In genomic region chr6:52963840-52964690, GRCm38 (mm10) we compare ENCODE assay signal across 8 mouse cellular contexts.
DNase-seq lines count a peak whose midpoint lies in the region; ATAC-seq lines count a peak whose summit lies in the region.

No protein-coding gene starts in this region.

- peak; percentile 66 for ATAC-seq in frontal cortex, adult (ENCODE audit: low TSS enrichment)
- no peak for ATAC-seq in midbrain, embryonic 11.5 days (ENCODE audit: low FRiP score)

- H3K27me3 ChIP-seq in midbrain, embryonic 11.5 days (ENCODE audit: control insufficient read depth, insufficient read depth, low read length): no peaks in the 10 kb centered on the region
- H3K27me3 ChIP-seq in midbrain, embryonic 10.5 days (ENCODE audit: low read depth, poor library complexity, severe bottlenecking): no peaks in the 10 kb centered on the region
- no peaks in the 10 kb centered on the region for H3K27me3 ChIP-seq in embryonic facial prominence, embryonic 10.5 days (replicated peaks; ENCODE audit: low read depth, poor library complexity, severe bottlenecking)
- H3K27me3 ChIP-seq in limb, embryonic 10.5 days (ENCODE audit: low read depth, poor library complexity, severe bottlenecking): no peaks in the 10 kb centered on the region

- 82% methylated on average over 13 of the region's 13 CpGs for WGBS in midbrain, embryonic 11.5 days
- 86% methylated on average over 13 of the region's 13 CpGs for WGBS in midbrain, embryonic 10.5 days
- WGBS in embryonic facial prominence, embryonic 10.5 days: 69% methylated on average over 13 of the region's 13 CpGs
- WGBS in limb, embryonic 10.5 days: 60% methylated on average over 13 of the region's 13 CpGs

- no peak overlapping the region for H3K27ac ChIP-seq in midbrain, embryonic 11.5 days (ENCODE audit: low read depth, low read length)
- H3K27ac ChIP-seq in midbrain, embryonic 10.5 days (replicated peaks): no peak overlapping the region
- H3K27ac ChIP-seq in embryonic facial prominence, embryonic 10.5 days (replicated peaks): peak overlapping the region; percentile 78
- peak overlapping the region; percentile 86 for H3K27ac ChIP-seq in limb, embryonic 10.5 days

- H3K4me3 ChIP-seq in midbrain, embryonic 11.5 days (ENCODE audit: low read depth, low read length): no peak overlapping the region
- H3K4me3 ChIP-seq in midbrain, embryonic 10.5 days: no peak overlapping the region
- H3K4me3 ChIP-seq in embryonic facial prominence, embryonic 10.5 days: no peak overlapping the region
- no peak overlapping the region for H3K4me3 ChIP-seq in limb, embryonic 10.5 days

- DNase-seq in frontal cortex, postnatal 25 days (ENCODE audit: low spot score in 2 of 2): no peak
- DNase-seq in midbrain, embryonic 11.5 days (ENCODE audit: low spot score, missing footprints): peak; percentile 77
- DNase-seq in midbrain, embryonic 10.5 days (ENCODE audit: low spot score): no peak
- peak; percentile 41 for DNase-seq in embryonic facial prominence, embryonic 10.5 days (ENCODE audit: low spot score)
- DNase-seq in limb, embryonic 10.5 days (ENCODE audit: low spot score): peak; percentile 63
- DNase-seq in thymus, postnatal 25 days: no peak
- DNase-seq in thymus, adult 18-20 months: no peak

- H3K4me2 ChIP-seq in midbrain, embryonic 11.5 days: no peak overlapping the region

- no peak overlapping the region for H3K9ac ChIP-seq in midbrain, embryonic 11.5 days (ENCODE audit: low read length)

- no peaks in the 10 kb centered on the region for H3K9me3 ChIP-seq in midbrain, embryonic 11.5 days (ENCODE audit: control insufficient read depth, low read length)
- no peaks in the 10 kb centered on the region for H3K9me3 ChIP-seq in midbrain, embryonic 10.5 days (replicated peaks)
- no peaks in the 10 kb centered on the region for H3K9me3 ChIP-seq in embryonic facial prominence, embryonic 10.5 days
- H3K9me3 ChIP-seq in limb, embryonic 10.5 days (replicated peaks): no peaks in the 10 kb centered on the region

- H3K4me1 ChIP-seq in midbrain, embryonic 11.5 days (ENCODE audit: control insufficient read depth, insufficient read depth, low read length): no peaks in the 10 kb centered on the region
- H3K4me1 ChIP-seq in midbrain, embryonic 10.5 days: peaks cover 20% of the 10 kb centered on the region
- peaks cover 80% of the 10 kb centered on the region for H3K4me1 ChIP-seq in embryonic facial prominence, embryonic 10.5 days
- peaks cover 92% of the 10 kb centered on the region for H3K4me1 ChIP-seq in limb, embryonic 10.5 days

- no peaks in the 10 kb centered on the region for H3K36me3 ChIP-seq in midbrain, embryonic 11.5 days (ENCODE audit: control insufficient read depth, insufficient read depth, low read length)
- no peaks in the 10 kb centered on the region for H3K36me3 ChIP-seq in midbrain, embryonic 10.5 days
- H3K36me3 ChIP-seq in embryonic facial prominence, embryonic 10.5 days (replicated peaks): no peaks in the 10 kb centered on the region
- no peaks in the 10 kb centered on the region for H3K36me3 ChIP-seq in limb, embryonic 10.5 days

Comparison
In these comparisons a context has a peak if more than half of its experiments do, and no peak if none do; other contexts are left out.
1. DNase-seq: peak in midbrain, embryonic 11.5 days (single experiment), embryonic facial prominence, embryonic 10.5 days (single experiment) and limb, embryonic 10.5 days (single experiment); none in frontal cortex, postnatal 25 days (0 of 2), midbrain, embryonic 10.5 days (single experiment), thymus, postnatal 25 days (single experiment) and thymus, adult 18-20 months (0 of 2).
2. H3K27ac ChIP-seq: peak in embryonic facial prominence, embryonic 10.5 days (single experiment) and limb, embryonic 10.5 days (single experiment); none in midbrain, embryonic 11.5 days (single experiment) and midbrain, embryonic 10.5 days (single experiment).